Mouse (Mus musculus) liver, embryonic 15.5 days (tissue): ENCODE results near the gene Olfr1337. TPM values are rescaled to one million over a fixed set of nuclear protein-coding genes. Genes with fewer than 3 reads are reported as not detected.
"Not testable (repeated sequence)": the region's sequence is repeated elsewhere in the genome, so short reads cannot be mapped to it uniquely, and the experiment has no call there.

Source experiments
- ATAC-seq: fragments of 200-750 bp; cut with Nextera tagmentation; 2 replicates; pipeline ENCODE4 v1.8.0; 2017; ENCODE audit warnings: moderate number of reproducible peaks, mild to moderate bottlenecking, moderate library complexity; ENCODE audit not compliant: insufficient read depth
- H3K27ac ChIP-seq: fragments of 300-500 bp; sonication (generic); replicated peaks from 2 replicates; pipeline ENCODE4 v1.5.1; 2015; ENCODE audit warnings: mild to moderate bottlenecking, inconsistent platforms
- H3K27me3 ChIP-seq: fragments of 300-500 bp; sonication (generic); 2 replicates; pipeline ENCODE4 v1.6.1; 2015; ENCODE audit warnings: mild to moderate bottlenecking, inconsistent platforms
- H3K36me3 ChIP-seq: fragments of 300-500 bp; sonication (generic); replicated peaks from 2 replicates; pipeline ENCODE4 v1.6.1; 2015; ENCODE audit warnings: moderate library complexity, mild to moderate bottlenecking, inconsistent platforms
- H3K4me1 ChIP-seq: fragments of 300-500 bp; sonication (generic); replicated peaks from 2 replicates; pipeline ENCODE4 v1.6.1; 2015; ENCODE audit warnings: inconsistent platforms
- H3K4me2 ChIP-seq: fragments of 300-500 bp; sonication (generic); 2 replicates; pipeline ENCODE4 v1.6.1; 2015; ENCODE audit warnings: moderate library complexity, mild to moderate bottlenecking, inconsistent platforms
- H3K4me3 ChIP-seq: fragments of 300-500 bp; sonication (generic); replicated peaks from 2 replicates; pipeline ENCODE4 v1.5.1; 2015; ENCODE audit warnings: mild to moderate bottlenecking, inconsistent platforms
- H3K9ac ChIP-seq: fragments of 300-500 bp; sonication (generic); 2 replicates; pipeline ENCODE4 v1.6.1; 2015; ENCODE audit warnings: moderate library complexity, mild to moderate bottlenecking, inconsistent platforms
- H3K9me3 ChIP-seq: fragments of 300-500 bp; sonication (generic); replicated peaks from 2 replicates; pipeline ENCODE4 v1.6.1; 2016; ENCODE audit warnings: inconsistent platforms
- WGBS: fragments of 180-500 bp; shearing (Covaris S2); methylation state at CpG from one replicate; pipeline ENCODE4 v1.1.7; 2015; ENCODE audit warnings: mixed read lengths; ENCODE audit not compliant: insufficient replicate concordance; 5-methylcytosine and 5-hydroxymethylcytosine counted together
- polyA plus RNA-seq: library from polyadenylated mRNA; unstranded; fragments of >200 nt; fragmentation: Nextera tagmentation; extraction: Ambion mirVana; gene quantifications from 2 replicates; pipeline ENCODE4 v1.2.1, GENCODE M21; 2015

Olfr1337 gene
- not detected in 2 replicates for polyA plus RNA-seq

- ATAC-seq: no peak
- 45% methylated on average over 2 of the region's 2 CpGs for WGBS
- Histone ChIP-seq H3K27me3 (no peaks in the 10 kb centered on the region), H3K9me3 (no peaks in the 10 kb centered on the region), H3K9ac (no peak within 1 kb of the TSS), H3K4me1 (no peaks in the 10 kb centered on the region), H3K4me2 (no peak within 1 kb of the TSS), H3K27ac (no peak within 1 kb of the TSS), H3K4me3 (no peak within 1 kb of the TSS), H3K36me3 (no peaks in the 10 kb centered on the region)
Measured at GRCm38 (mm10) chr4:118782486-118782885, at the start of gene Olfr1337. TSS of gene Olfr1337 (minus strand) at chr4:118782586.

- Histone ChIP-seq H3K4me2 (no peak overlapping the region), H3K27ac (no peak overlapping the region), H3K27me3 (no peaks in the 10 kb centered on the region), H3K36me3 (no peaks in the 10 kb centered on the region), H3K9ac (no peak overlapping the region), H3K9me3 (no peaks in the 10 kb centered on the region), H3K4me3 (no peak overlapping the region), H3K4me1 (no peaks in the 10 kb centered on the region)
- no peak for ATAC-seq
- 78% methylated on average over 1 of the region's 1 CpGs for WGBS
Measured at GRCm38 (mm10) chr4:118818921-118819320, 36.5 kb upstream of the Olfr1337 start.

- no peak within 1 kb of the TSS for H3K9ac ChIP-seq
- no peaks in the 10 kb centered on the region for H3K4me1 ChIP-seq
- H3K4me3 ChIP-seq: no peak within 1 kb of the TSS
- no peaks in the 10 kb centered on the region for H3K36me3 ChIP-seq
- H3K27ac ChIP-seq: no peak within 1 kb of the TSS
- WGBS: 65% methylated on average over 4 of the region's 4 CpGs
- H3K9me3 ChIP-seq: no peaks in the 10 kb centered on the region
- H3K4me2 ChIP-seq: no peak within 1 kb of the TSS
- ATAC-seq: no peak
- H3K27me3 ChIP-seq: no peaks in the 10 kb centered on the region
Measured at GRCm38 (mm10) chr4:118809844-118810243, 27.5 kb upstream of the Olfr1337 start, which contains the start of gene Olfr1335. TSS of gene Olfr1335 (minus strand) at chr4:118809944.

- not testable (repeated sequence) for H3K27ac ChIP-seq, ATAC-seq, H3K9ac ChIP-seq
Measured at GRCm38 (mm10) chr4:118792796-118793195, 10.4 kb upstream of the Olfr1337 start.

GRCm38 (mm10) chr4:118758637-118759036 is 23.7 kb downstream of the Olfr1337 start, which contains the start of gene Olfr1338:
TSS of gene Olfr1338 (minus strand) at chr4:118758737.
- 37% methylated on average over 1 of the region's 1 CpGs for whole genome bisulfite sequencing
- H3K27ac ChIP-seq: no peak within 1 kb of the TSS
- H3K4me2 ChIP-seq: no peak within 1 kb of the TSS
- no peak within 1 kb of the TSS for H3K9ac ChIP-seq
- no peaks in the 10 kb centered on the region for H3K4me1 ChIP-seq
- H3K9me3 ChIP-seq: no peaks in the 10 kb centered on the region
- H3K4me3 ChIP-seq: no peak within 1 kb of the TSS
- no peaks in the 10 kb centered on the region for H3K36me3 ChIP-seq
- H3K27me3 ChIP-seq: no peaks in the 10 kb centered on the region
- ATAC-seq: no peak

More at GRCm38 (mm10) chr4:118792796-118793195, 10.4 kb upstream of the Olfr1337 start:
- H3K4me2 ChIP-seq, H3K4me3 ChIP-seq, H3K36me3 ChIP-seq, H3K9me3 ChIP-seq, H3K27me3 ChIP-seq, H3K4me1 ChIP-seq: not testable (repeated sequence)

GRCm38 (mm10) chr4:118741881-118742280 is 40.5 kb downstream of the Olfr1337 start:
- no peak for ATAC-seq
- Histone ChIP-seq H3K4me3 (no peak overlapping the region), H3K9me3 (0 out of 2 replicates have a peak, but pooled peaks cover 3% of the 10 kb centered on the region), H3K9ac (no peak overlapping the region), H3K27ac (no peak overlapping the region), H3K4me2 (no peak overlapping the region), H3K27me3 (peaks cover 27% of the 10 kb centered on the region), H3K36me3 (no peaks in the 10 kb centered on the region), H3K4me1 (no peaks in the 10 kb centered on the region)
- WGBS: 10% methylated on average over 16 of the region's 16 CpGs

GRCm38 (mm10) chr4:118740988-118741698 is 41.2 kb downstream of the Olfr1337 start:
- Histone ChIP-seq H3K9me3 (no peaks in the 10 kb centered on the region), H3K4me1 (no peaks in the 10 kb centered on the region), H3K36me3 (no peaks in the 10 kb centered on the region), H3K4me3 (no peak overlapping the region), H3K27ac (no peak overlapping the region), H3K9ac (no peak overlapping the region), H3K27me3 (peaks cover 27% of the 10 kb centered on the region), H3K4me2 (no peak overlapping the region)
- WGBS: 11% methylated on average over 11 of the region's 11 CpGs
- ATAC-seq: no peak

- no peak for ATAC-seq
- no peaks in the 10 kb centered on the region for H3K36me3 ChIP-seq
- WGBS: 37% methylated on average over 3 of the region's 3 CpGs
- no peak overlapping the region for H3K4me2 ChIP-seq
- no peak overlapping the region for H3K4me3 ChIP-seq
- H3K4me1 ChIP-seq: no peaks in the 10 kb centered on the region
- H3K9ac ChIP-seq: no peak overlapping the region
- H3K27me3 ChIP-seq: peaks cover 27% of the 10 kb centered on the region
- no peak overlapping the region for H3K27ac ChIP-seq
- H3K9me3 ChIP-seq: no peaks in the 10 kb centered on the region
Measured at GRCm38 (mm10) chr4:118739574-118739973, 42.8 kb downstream of the Olfr1337 start.

- Histone ChIP-seq H3K27ac (no peak within 1 kb of the TSS), H3K4me2 (no peak within 1 kb of the TSS), H3K9me3 (no peaks in the 10 kb centered on the region), H3K9ac (no peak within 1 kb of the TSS), H3K36me3 (no peaks in the 10 kb centered on the region), H3K4me1 (no peaks in the 10 kb centered on the region), H3K4me3 (no peak within 1 kb of the TSS), H3K27me3 (no peaks in the 10 kb centered on the region; the same call in 1 of the 2 replicates)
- 80% methylated on average over 1 of the region's 1 CpGs for WGBS
- no peak for ATAC-seq
Measured at GRCm38 (mm10) chr4:118731875-118732274, 50.5 kb downstream of the Olfr1337 start, which contains the start of gene Olfr1339. TSS of gene Olfr1339 (plus strand) at chr4:118732175.

Other genes starting within 250 kb of the Olfr1337 start
- gene Tmem125, start 238.5 kb downstream of the Olfr1337 start, polyA plus RNA-seq: 1.9 and 2.0 TPM in 2 replicates
- 0.75 and 0.82 TPM in 2 replicates for gene Cfap57, start 161.8 kb downstream of the Olfr1337 start, polyA plus RNA-seq
- gene Ebna1bp2, start 161.8 kb downstream of the Olfr1337 start, polyA plus RNA-seq: 50.8 and 62.9 TPM in 2 replicates
- gene Olfr62, start 123.6 kb downstream of the Olfr1337 start, polyA plus RNA-seq: not detected in 2 replicates
- not detected in 2 replicates for gene Olfr1342, start 89.8 kb downstream of the Olfr1337 start, polyA plus RNA-seq
- gene Olfr1341, start 79.1 kb downstream of the Olfr1337 start, polyA plus RNA-seq: not detected in 2 replicates
- gene Olfr1340, start 62.4 kb downstream of the Olfr1337 start, polyA plus RNA-seq: not detected in 2 replicates
- gene Olfr1339, start 50.4 kb downstream of the Olfr1337 start, polyA plus RNA-seq: not detected in 2 replicates
- gene Olfr1338, start 23.8 kb downstream of the Olfr1337 start, polyA plus RNA-seq: not detected in 2 replicates
- gene Olfr1335, start 27.4 kb upstream of the Olfr1337 start, polyA plus RNA-seq: not detected in 2 replicates
- gene Olfr1333, start 53.7 kb upstream of the Olfr1337 start, polyA plus RNA-seq: not detected in 2 replicates
- not detected in 2 replicates for gene Olfr1331, start 82.1 kb upstream of the Olfr1337 start, polyA plus RNA-seq
- gene Olfr1330, start 106.0 kb upstream of the Olfr1337 start, polyA plus RNA-seq: not detected in 2 replicates
- not detected in 2 replicates for gene Olfr1329, start 134.9 kb upstream of the Olfr1337 start, polyA plus RNA-seq
- not detected in 2 replicates for gene Olfr1328, start 156.0 kb upstream of the Olfr1337 start, polyA plus RNA-seq
- not detected in 2 replicates for gene Lao1, start 179.0 kb upstream of the Olfr1337 start, polyA plus RNA-seq